Mouse (Mus musculus) lung, postnatal 0 days (tissue): ENCODE measurements at regions not wholly inside any gene's neighbourhood (a gene's known extent, or its start where the extent isn't known, plus 50 kb on each side); places are given as distances from the start of the nearest gene placed in this dataset.

ENCODE experiments used
- CTCF ChIP-seq: IDR thresholded peaks from 2 replicates; pipeline ENCODE4 v1.5.1; 2016; ENCODE audit warnings: antibody characterized with exemption, mild to moderate bottlenecking
- EP300 ChIP-seq: IDR thresholded peaks from 2 replicates; pipeline ENCODE4 v1.6.1; 2016; ENCODE audit warnings: antibody characterized with exemption, mild to moderate bottlenecking, control low read depth

DNA sequence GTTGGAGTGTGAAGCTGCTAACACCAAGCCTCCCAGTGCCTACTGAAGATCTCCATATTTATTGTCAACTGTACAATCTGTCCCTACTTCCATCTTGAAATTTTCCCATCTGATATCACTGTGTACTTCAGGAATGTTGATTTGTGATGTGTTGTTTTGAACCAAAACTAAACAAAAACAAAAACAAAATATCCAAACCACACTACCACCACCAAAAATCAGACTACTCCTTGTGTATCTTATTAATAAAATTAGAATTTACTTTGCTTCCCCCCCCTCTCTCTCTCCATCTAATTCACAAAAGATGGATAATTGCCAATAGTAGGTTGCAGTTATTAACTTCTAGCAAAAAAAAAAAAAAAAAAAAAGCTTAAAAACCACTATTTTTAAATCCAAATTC lies 166.5 kb upstream of the Tmem161b start:
- TF ChIP-seq CTCF = no peak
- TF ChIP-seq EP300 = no peak
